Mouse (Mus musculus) T-helper 2 cell (primary cell): Measurements from ENCODE around the gene Mamdc4.

Experiments used
- in situ Hi-C: fragments of 300-600 bp; cut with MboI, MseI; formaldehyde crosslinking; loops from one replicate; pipeline ENCODE4 v1.15.1; 2025; ENCODE audit warnings: high pct_unique_total_duplicates

Mamdc4 gene

DNA sequence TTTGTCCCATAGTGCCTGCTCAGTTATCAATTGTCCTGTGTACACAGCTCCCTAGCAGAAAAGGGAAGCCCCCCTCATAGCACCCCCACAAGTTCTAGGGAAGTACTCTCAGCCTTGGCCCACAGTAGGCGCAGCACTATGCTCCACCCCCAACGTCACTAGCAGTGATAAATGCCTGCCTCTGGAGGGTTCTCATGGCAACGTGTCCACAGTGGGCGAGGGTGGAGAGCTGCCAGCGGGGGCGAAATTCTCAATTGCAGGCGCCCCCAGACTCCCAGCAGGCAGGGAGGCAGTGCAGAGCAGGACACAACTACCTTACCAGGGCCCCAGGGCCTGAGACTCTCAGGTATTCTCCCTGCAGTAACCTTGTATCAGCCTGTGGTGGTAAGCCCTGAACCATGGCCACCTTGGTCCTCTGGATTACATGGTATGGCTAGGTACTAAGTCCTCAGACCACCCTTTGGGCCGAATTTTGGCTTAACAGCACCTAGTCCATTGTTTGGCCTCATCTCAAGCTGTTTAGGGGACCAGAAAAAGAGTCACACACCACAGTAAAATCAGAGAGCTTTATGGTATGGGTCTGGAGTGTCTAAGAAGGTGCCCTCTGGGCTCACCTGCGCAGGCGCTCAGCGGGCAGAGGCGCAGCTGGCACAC is 7.9 kb upstream of the Mamdc4 start:
- in situ Hi-C loops, result no loop called here

DNA sequence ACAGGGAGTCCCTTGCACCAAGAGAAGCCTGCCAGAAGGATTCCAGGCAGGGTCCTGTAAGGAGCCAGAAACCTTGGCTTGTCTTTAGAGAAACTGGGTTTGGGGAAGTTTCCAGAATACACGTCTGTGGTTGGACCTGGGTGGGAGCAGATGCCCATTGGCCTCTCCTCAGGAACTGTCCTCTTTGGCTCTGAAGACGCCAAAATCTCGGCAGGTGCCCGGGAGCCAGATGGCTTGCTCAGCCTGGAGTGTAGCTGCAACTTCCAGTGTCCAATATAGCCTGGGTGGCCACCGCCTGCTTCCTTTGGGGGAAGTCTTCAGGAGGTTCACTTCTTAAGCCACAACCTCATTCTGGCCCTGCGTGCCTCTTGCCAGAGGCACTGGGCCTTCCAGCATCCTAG is 7.3 kb upstream of the Mamdc4 start:
- in situ Hi-C loops, result no loop called here

DNA sequence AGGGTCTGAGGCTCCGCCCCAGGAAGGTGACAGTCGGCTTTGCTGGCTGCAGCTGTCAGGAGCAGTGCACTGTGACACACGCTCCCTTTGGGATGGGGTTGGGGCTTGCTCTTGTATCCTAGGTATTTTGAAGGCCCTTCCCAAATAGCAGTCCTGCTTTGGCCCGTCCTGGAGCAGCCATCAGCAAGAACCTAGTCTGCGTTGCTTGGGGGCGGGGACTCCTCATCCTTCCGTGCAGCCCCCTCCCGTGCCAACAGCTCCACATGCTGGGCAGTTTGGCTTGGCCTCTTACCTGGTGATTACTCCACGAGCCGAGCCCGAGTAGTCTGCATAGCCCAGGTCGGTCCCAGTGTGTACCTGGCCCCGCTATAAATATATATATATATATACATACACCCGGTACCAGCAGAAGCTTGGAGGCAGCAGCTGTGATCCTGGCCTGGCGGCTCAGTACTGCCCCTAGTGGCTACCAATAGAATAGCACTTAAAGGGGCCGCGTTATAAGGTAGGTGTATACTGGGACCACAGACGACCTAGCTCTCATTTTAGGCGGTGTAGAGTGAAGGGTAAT is 6.7 kb upstream of the Mamdc4 start, which contains the start of gene Ajm1:
Gene Ajm1 (minus strand): TSS at position 464 of the 571 bp plus-strand sequence.
- in situ Hi-C loops, result no loop called here

DNA sequence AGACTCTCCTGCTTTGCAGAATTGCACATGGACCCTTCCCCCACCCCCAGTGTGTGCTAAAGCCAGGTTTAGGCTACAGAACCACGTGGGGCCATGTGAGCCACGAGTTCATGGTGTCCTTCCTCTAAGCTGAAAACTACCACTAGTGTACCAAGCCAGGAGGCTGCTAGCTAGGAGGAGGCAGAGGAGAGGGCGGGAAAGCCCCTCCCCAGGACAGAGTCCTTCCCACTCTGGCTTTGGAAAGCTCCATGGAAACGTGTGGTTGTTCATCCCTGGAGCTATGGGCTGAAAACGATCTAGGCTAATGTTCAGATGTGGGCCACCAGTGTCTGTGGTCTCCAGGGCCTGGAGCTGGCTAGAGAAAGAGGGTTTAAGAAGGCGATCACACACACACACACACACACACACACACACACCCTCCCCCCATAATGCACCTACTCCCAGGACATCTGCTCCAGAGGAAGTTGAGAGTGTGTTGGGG is 6.0 kb upstream of the Mamdc4 start:
- in situ Hi-C loops, result no loop called here

DNA sequence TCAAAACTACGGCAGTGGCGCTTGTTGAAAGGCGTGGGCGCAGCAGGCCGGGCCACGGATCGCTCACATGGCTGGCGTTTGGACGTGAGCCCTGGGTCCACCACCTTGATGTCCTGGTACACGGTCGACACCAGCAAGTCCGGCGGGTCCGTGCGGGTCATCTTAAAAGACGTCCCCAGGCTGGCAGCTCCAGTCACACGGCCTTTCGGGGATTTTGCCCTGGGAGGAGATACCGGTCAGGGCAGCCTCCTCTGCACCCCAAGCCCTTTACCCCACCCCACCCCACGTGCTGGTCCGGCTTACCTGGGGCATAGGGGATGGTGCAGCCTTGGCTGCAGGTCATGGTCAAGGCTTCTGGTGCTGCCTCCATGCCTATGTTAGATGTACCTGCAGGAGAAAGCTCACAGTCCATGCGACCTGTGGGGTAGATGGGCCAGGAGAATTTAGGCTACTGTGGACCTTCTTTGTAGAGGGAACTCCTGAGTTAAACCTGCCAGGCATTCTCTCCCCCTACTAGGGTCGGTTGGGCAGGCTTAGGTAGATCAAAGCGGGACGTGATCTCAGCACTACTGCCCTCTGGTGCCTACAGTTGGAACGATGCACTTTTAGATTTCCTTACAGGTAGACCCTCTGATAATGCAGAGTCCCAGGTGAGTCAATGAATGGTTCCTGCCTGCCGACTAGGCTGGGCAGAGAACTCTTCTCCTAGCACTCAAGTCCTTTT is 5.3 kb upstream of the Mamdc4 start:
- in situ Hi-C loops, result no loop called here

DNA sequence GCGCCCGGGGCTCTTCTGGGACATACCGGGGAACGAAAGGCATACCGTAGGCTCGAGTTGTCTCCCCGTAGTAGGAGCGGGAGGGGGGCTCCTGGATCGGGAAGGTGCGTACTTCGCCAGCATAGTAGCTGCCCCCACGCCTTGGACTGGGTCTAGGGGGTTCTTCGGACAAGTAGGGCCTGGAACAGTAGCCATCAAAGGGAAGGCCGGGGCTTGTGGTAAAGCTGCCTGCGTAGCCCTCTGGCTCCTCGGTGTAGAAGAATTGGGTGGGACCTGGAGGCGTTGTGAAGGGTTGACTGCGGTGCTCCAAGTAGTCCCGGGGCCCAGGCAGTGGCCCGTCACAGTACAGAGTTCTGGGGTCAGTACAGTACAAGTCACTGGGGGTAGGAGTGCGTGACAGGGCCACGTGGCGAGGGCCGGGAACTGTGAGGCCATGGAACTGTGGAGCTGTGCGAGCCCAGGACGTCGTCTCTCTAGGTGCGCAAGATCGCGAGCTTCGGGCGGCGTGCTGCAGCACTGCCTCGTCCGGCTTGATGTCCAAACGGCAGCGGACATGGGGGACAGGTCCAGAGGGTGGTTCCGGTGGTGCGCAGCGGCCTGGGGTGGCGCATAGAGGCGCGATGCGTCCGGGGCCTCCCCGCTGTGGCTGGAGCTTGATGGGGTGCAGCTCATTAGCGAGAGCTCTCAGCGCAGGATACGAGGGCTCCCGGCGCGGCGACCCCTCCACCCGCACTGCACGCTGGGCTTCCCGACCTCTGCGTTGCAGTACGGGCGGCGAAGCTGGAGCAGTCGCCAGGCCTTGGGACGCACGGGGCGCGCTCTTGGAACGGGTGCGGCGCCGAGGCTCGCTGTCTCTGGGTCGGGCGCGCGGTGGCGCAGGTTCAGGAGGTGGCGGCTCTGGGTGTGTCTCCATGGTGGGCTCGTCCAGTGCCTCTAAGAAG is 4.4 kb upstream of the Mamdc4 start:
- in situ Hi-C loops, result no loop called here

DNA sequence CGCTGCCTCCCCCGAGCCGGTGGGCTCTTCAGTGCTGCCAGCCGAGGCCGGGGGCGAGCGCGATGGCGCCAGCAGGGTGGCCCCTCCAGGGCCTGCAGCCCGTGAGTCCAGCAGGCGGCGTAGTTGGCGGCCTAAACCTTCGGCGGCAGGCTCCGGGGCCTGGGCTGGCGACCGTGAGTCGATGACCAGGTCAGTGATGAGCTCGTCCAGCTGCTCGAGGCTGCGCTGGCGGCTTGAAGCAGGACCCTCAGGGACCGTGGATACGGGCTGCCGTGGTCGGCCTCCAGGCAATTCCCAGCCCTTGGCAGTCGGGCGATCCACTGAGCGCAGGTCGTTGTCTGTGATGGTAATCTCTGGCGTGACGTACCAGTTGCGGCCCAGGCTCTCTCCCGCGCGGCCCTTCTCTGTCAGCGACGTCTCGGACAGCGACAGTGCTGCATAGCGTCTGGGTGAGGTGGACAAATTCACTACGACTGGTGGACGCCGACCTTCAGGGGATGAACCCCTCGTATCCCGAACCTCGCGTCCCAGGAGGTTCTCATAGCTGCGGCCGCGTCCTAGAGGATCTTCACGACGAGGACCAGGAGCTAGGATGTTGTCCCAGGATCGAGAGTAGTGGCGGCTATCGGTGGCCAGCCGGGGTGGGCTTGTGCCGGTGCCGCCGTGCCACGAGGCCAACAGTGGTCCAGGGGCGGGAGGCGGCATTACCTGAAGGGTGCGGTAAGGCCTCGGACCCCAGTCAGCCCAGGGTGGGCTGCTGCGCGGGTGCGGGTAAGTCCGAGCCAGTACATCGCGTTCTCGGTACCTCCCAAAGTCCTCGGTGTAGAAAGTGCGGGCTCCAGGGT is 3.5 kb upstream of the Mamdc4 start:
- in situ Hi-C loops, result no loop called here

DNA sequence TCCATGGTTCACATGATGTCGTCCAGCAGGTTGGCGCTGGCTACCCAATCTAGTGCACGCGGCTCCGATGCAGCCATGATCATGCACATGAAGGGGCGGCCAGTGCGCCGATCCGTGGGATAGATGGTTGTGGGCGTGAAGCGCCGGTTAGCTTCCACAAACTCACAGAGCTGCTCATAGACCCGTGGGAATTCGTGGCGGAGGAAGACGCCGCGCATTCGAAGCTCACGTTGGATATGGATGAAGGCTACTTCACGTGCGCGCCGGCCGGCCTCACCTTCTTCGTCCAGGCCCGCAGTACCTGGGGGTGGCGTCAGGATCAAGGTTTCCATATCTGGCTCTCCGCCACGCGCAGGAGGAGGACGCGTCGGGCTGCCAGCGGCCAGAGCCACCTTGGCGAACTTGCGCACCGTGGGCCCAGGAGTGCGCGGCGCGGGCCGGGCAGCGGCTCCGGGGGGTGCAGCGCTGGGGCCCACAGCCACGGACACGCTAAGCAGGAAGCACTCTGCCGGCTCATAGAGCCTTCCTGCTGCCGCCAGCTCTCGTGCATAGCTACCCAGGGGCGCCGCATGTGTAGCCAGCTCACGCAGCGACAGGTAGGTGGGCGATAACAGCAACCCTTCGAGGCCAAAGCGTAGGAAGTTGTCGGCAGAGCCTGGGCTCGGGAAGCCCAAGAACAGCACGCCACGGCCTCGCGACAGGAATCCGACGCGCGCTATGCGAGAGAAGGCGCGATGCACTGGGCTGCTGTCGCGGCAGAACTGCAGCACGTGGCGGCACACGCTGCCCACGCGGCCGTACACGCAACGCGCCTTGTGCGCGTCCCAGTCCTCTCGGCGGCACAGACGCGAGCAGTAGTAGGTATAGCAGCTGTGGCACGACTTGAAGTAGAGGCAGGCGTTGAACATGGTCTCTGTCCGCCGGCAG is 2.6 kb upstream of the Mamdc4 start:
- in situ Hi-C loops, result no loop called here

DNA sequence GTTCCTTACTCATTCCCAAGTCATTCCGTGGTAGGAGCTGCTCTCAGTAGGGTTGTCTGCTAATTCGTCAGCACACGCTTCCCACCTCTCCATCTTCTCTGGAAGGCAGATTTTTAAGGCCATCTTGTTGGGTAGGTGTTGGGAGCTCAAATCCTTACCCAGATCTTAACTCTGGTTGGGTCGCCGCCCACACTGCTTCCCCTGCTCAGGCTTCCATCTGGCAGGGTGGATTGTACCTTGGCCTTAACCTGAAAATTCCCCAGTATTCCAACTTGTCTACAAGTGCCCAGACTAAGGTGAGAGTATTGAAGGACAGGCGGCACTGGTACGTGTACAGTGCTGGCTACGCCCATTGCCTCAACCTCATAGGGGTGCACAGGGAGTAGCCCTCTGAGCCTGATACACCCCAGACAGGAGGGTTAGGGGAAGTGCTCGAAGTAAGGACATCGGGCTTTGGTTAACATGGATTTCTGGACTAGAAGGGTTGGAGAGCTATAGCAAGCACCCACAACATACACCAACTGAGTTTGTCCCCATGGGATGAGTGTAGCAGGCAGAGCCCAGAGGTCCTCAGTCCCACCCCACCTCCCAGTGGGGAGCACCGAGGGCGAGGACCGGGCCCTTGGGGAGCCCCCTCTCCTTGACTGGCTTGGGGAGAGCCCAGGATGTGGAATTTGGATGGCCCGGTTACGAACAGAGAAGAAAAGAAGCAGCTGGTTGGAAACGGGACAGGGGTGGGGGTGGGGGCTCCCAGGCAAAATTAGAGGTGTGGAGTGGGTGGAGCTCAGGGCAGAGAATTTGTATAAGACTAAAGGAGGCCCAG is 1.6 kb upstream of the Mamdc4 start:
- in situ Hi-C loops, result no loop called here

DNA sequence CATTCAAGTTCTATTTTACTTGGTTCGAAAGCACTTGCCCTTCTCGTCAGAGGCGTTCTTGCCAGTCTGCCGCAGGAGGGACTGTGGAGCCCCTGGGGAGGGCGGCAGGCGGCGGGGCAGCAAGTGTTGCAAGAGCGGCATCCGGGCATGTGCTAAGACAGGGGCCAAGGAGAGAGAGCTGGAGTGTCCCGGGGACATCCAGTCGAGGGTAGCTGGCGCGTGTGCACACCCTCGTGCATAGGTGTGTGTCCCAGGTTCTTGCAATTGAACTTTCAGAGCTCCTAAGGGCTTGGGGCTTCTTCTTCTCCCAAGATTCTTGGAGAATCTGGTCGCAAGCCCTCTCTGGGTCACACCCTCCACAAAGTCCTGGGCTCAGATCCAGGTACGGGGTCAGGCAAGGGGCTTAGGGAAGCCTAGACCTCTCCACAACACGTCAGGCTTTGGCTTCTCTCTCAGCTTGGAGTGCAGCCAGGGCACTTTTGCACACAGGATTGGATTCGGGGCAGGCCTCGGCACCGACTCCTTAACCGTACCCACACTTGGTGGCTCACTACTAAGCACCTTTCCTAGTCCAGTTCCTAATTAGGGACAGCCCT is 885 bp upstream of the Mamdc4 start:
- in situ Hi-C loops, result no loop called here

DNA sequence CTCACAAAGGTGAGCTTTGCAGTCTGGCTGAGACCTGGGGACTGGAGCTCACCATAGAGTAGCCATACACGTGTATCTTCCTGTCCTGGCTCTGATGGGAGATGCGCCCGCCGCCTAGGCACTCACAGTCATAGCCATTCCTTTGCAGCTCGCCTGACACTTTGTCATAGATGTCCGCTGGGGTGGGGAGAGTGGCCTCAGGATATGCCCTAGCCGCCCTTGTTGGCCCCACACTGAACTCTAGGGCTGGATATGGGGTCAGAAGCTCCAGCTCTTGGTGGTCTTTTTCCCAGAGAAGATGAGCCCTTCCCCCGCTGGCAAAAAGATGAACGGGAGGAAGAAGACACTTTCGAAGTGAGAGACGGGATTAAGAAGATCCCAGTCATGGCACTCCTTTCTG is 509 bp downstream of the Mamdc4 start:
- in situ Hi-C loops, result no loop called here

DNA sequence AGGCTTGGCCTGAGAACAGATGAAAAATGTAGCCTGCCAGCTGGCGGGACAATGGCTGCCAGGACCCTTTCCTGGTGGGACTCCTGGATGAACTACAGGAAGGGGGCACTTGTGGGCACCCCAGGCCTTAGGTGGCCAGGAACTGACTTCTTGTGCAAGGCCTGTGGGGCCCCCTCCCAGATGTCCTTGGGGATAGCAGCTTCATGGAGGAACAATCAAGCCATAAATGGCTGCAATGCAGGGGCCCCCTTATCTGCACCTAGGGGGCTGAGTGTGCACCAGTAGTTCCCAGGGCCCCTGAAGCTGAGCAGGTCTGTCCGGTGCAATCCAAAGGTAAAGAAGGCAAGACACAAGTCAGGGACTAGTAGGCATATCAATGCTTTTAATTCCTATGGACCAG is 1.6 kb downstream of the Mamdc4 start:
- in situ Hi-C loops, result no loop called here

DNA sequence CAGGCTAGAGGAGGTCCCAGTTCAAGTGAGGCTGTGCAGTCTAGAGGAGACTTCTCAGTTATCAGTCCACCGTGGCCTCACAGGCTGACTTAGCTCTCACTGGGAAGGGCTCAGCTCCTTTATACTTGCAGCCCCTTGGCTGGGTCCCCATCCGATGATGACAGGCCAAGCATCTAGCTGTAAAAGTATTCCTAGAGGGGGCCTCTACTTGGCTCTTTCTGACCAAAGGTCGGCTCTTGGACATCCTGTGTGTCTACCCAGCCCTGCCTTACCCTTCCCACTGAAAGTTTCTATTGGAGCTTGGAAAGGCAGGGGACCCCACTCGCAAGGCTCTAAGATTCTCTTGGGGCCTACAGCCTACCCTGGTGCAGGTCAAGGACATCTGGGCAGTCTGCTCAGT is 3.4 kb downstream of the Mamdc4 start:
- in situ Hi-C loops, result no loop called here

DNA sequence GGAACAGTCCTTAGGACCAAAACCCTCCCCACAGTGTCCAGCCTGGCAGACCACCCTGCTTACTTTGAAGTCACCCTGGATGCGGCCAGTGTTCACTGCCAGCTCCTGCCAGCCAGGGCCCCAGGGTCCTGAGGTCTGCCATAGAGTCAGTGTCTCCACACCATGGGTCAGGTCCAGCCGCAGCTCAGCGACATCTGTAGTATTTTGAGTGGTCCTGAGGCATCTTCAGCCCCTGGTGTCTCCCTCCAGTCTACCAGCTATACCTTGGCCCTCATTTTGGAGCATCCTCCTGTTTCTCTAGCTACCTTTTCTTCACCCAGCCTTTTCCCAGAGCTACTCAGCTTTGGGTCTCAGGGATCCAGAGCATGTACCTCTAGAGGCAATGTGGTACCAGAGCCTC is 5.3 kb downstream of the Mamdc4 start:
- in situ Hi-C loops, result no loop called here

DNA sequence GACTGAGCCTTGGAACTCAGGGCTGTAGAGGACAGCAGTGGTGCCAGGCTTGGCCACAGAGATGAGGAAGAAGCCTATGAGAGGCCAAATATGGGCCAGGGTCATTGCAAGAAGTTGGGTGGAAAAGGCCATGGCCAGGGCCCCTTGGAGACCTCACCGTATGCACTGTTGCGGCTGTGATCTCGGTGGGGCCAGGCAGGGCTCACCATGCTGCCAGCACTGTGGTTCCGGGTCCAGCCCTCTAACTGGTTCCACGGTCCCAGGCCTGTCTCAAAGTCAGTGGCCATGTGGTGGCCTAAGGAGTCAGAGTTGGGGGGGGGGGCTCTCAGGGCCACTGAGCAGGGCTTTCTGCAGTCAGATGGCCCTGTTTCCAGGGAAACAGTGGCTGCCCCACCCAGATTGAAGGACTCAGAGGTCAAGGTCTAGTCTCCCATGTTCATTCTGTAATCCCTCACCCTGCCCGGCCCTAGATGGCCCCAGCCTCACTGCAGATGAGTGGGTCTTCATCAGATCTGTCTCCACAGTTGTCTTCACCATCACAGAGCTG is 6.1 kb downstream of the Mamdc4 start:
- in situ Hi-C loops, result no loop called here

DNA sequence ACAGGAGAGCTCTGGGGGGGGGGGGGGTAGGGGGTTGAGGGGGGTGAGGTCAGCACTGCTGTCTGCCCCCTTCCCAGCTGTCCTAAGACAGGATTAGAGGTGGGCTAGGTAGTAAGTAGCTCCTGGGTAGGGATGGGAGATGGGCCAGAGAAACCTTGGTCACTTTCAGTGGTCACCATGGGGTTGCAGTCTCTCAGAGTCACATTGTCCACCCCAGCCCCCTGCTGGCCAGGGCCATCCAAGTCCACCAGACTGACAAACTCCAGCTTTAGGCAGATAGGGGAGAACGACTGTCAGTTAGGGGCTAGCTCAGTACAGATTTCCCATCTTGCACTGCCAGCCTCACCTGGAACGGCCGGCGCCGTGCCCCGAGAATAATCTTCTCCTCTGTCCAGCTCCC is 8.1 kb downstream of the Mamdc4 start:
- in situ Hi-C loops, result no loop called here

DNA sequence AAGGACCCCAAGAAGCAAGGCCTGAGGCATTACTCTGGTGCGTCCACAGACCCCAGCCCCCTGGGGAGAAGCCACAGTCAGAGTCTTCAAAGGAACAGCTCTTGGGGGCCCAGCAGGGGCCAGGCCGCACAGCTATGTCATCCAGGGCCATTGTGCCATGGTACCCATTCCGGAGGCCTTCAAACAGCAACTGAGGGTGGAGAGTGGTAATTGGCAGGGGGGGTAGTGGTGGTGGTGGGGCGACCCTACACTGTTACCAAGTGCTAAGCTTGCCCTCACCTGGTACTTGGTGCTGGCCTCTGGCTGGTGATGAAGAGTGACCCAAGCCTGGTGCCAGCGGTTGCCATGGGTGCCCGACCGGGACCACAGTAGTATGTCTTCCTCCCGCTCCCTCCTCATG is 8.9 kb downstream of the Mamdc4 start:
- in situ Hi-C loops, result no loop called here

DNA sequence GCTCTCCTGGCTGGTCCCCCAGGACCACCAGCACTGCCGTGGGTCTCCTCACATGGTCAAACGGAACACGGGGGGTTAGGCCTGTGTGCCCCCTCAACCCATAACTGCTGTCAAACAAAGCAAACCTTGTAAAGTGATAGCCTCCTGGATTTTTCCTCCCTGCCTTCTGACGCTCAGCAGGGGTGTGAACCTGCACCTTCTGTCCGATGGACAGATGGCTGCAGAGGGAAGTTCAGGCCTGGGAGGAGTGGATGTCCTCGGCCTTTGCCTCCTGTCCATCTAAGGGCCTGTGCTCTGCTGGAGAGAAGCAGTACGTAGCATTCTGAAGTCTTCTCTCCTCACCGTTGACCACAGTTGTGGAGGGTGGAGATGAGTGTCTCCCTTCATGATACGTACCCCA is 12.7 kb downstream of the Mamdc4 start:
- in situ Hi-C loops, result no loop called here
